Mouse (Mus musculus): ENCODE data around the gene Foxc2.

The Foxc2 gene

DNA sequence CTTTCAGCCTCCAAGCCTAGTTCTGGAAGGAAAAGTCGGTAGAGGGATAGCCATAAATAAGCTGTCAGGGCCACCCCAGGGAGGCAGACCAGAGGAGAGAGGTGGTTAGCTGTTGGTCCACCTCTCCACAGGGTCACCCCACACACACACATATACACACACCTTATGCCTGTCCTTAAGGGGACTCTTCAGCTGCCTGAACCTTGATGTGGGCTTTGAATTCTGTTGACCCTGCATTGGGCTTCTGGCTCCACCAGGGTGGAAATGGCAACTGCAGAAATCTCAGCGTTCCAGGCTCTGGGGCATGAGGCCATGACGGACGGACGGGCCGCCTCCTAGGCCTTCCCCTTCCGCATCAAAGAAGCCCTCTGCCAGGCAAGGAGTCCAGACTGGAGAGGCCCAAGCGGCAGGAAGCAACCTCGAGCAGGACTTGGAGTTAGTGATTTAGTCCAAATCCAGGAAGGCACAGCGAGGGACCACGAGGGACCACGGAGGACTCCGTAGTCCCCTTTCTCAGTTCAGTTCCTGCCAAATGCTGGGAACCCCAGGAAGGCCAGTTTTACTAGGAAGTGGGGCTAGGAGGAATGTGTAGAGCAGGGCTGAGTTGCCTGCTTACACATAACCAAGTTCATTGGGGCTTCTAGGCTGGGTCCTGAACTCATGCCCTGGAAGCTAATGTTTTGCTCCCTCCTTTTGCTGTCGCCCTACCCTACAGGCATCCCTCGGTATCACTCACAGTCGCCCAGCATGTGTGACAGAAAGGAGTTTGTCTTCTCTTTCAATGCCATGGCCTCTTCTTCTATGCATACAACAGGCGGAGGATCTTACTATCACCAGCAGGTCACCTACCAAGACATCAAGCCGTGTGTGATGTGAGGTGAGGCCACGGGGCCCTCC, 29.7 kb upstream of the Foxc2 start:
- no peak for DNase-seq (ENCODE audit: low spot score in 2 of 2)

DNA sequence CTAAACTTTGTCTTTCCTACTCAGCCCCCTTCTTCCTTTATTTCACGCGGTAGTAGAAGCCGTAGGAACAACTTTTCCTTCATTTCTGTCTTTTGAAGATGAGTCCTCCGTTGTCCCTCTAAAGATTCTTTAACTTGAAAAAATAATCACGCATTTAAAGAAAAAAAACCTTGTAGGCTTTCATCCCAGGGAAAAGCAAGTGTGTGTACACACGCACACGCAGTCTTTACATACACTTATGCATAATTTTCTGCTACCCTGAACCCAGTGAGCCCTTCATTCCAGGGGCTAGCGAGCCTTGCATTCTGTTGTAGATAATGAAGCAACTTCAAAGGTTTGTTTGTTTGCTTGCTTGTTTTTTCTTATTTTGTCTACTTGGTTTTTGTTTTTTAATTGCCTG, 27.7 kb upstream of the Foxc2 start:
- no peak for DNase-seq (ENCODE audit: low spot score in 2 of 2)

- no peak for DNase-seq (ENCODE audit: low spot score in 2 of 2)
These were observed 26.9 kb upstream of the Foxc2 start for GRCm38 (mm10) chr8:121088871-121089630.

- DNase-seq (ENCODE audit: low spot score in 2 of 2) = no peak
These were observed 26.2 kb upstream of the Foxc2 start for GRCm38 (mm10) chr8:121089631-121090380.

DNA sequence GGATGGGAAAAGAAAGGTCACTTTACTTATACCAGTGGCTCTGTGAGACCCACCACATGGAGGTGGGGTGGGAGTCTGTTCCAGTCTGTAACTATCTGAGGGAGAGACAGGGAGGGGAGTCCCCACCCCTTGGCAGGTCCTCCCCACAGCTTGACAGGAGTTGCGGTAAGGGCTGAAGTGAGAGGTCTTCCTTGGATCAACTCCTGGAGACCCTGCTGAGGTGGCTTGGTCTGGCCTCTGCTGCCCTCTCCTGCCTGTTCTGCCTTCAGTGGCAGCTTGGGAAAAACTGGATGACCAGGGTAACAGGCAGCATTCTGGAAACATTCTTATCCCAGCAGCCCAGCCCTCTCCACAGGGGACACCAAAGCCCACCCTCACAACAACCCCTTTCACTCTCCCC, 25.3 kb upstream of the Foxc2 start:
- DNase-seq (ENCODE audit: low spot score in 2 of 2) = no peak

GRCm38 (mm10) chr8:121092141-121092540, 23.8 kb upstream of the Foxc2 start:
- no peak for DNase-seq (ENCODE audit: low spot score in 2 of 2)

DNA sequence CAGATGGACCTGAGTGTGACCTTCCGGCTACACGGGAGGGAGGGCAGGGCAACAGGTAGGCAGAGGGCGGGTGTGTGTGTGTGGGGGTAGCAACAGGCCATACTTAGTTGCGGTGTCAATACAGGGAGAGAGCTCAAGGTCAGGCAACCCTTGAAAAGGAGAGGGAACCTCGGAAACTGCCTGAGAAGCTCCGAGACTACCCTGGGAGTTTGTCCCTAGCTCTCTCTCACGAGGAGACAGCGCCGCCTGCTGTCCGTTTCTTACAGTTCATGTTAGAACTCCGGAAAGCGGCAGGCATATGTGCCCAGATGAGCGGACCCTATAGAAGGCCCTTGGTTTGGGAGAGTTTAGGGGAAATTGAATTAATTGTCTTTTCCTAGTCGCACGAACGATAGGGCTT, 23.3 kb upstream of the Foxc2 start:
- peak; percentile 70 to 90 for DNase-seq (ENCODE audit: low spot score in 2 of 2)

DNA sequence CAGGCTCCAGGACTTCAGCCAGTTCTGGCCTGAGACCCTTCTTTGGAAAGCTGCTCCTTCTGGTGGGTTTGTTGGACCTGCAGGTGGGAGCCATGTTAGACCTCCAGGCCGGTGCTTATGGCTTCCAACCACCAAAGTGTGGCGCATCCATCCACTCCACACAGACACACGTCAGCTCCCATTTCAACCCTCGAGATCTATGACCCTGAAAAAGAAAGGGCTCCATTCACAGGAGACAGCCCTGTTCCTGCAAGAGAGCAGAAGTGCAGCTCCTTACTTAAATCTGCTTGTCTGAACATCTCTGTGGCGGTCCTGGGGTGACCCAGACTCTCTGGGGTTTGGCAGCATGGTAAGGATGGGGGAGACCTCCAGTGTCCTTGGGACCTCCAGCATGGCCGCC, 22.5 kb upstream of the Foxc2 start:
- DNase-seq (ENCODE audit: low spot score in 2 of 2) = no peak

DNA sequence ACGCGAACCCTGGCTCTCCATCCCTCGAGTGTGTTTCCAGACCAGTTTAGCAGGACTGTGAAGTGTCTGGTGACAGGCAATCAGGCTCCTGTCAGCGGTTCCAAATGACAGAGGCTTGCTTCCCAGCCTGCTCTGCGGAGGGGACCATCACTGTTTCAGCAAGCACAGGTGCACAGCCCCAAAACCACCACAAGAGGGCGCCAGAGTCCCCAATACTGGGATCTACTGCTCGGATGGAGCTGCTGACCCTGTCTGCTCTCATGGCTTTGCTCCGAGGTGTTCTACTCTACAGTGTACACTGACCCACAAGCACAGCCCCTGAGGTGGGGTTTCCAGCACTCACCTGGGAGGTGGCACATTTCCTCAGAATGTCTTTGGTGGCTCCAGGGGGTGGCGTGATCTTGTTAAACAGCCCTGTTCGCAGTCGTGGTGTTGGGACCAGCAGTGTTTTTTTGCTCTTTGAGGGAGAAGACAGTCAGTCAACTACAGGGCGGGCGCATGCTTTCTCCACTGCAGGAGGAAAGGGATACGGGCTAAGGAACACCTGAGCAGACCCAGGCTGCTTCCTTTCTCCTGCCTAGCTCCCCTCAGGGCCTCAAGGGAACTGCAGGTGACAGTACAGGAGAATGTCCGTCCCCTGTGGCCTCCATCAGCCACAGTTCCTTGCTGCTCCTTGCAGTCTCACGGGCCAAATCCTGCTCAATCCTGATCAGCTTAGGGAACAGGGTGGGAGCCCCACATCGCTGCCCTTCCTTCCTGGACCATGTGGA, 11.7 kb upstream of the Foxc2 start:
- peak; percentile 76 to 92 for DNase-seq (ENCODE audit: low spot score in 2 of 2)

- peak; percentile 96 to 98 for DNase-seq (ENCODE audit: low spot score in 2 of 2)
These were observed 8.0 kb upstream of the Foxc2 start, which contains the start of gene Mthfsd for GRCm38 (mm10) chr8:121107668-121108656. Gene Mthfsd, minus strand, starts transcription at chr8:121108392.

DNA sequence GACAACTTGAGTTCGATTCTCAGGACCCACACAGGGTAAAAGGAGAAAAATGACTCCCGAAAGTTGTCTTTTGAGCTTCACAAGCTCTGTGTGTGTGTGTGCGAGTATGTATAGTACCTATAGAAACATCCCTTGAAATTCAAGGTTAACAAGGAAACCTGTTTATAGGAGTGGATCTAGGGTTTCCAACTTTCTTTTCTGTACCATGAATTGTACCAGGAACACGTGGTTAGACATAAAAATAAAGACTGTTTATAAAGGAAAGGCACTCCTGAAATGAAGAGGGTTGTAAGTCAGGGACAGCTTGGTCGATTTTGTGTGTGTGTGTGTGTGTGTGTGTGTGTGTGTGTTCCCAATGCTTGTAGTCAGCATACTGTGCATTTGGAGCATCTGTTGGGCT, 7.3 kb upstream of the Foxc2 start:
- no peak for DNase-seq (ENCODE audit: low spot score in 2 of 2)

DNA sequence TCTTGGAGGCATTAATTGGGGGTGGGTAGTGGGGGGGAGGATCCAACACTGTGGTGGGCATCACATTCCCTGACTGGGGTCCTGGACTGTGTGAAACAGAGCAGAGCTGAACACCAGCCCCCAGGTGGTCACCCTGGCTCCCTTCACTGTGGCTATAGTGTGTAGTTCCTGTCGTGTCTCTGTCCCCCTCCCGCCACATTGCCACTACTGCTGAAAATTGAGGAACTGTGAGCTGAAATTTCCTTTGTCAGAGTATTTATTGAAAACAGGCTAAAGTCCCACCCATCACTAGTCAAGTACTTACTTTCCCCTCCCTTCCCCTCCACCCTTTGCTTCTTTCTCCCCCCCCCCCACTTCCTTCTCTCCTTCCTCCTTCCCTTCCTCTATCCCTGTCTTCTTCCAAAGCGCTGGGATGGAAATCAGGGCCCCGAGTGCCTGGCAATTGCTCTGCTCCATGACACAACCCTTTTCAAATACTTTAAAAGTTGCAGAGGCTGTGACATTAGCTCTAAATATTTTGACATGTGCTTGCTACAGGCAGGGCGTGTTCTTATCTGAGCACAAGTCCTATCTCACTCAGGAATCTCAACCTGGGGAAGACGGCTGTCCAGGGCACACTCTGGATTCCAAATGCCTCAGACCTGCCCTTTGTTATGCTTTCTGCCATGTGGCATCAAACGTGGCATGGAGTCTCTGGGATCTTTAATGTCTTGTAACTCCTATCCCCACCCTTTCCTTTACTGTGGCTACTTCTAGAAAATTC, 4.6 kb upstream of the Foxc2 start:
- no peak for DNase-seq (ENCODE audit: low spot score in 2 of 2)

DNA sequence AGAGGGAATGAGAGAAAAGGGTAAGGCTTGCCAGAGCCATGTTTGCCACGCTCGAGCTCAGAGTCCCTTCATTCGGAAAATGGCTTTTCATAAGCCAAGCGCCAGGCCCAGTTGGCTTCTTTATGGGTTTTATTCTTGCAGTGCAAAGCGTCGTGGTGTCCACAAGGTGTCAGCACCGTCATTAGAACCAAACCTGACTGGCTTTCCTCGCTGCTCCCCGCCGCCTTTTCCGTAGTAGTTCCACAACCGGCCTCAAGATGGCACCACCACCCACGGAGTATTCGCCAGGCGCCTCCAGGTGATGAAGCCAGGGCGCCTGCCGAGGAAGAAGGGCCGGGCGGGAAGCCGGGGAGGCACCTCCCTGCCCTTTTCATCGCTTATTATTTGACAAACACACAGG, 2.7 kb upstream of the Foxc2 start:
- DNase-seq (ENCODE audit: low spot score in 2 of 2) = peak; percentile 90 to 97

GRCm38 (mm10) chr8:121115136-121115535, 835 bp upstream of the Foxc2 start:
- no peak for DNase-seq (ENCODE audit: low spot score in 2 of 2)

DNA sequence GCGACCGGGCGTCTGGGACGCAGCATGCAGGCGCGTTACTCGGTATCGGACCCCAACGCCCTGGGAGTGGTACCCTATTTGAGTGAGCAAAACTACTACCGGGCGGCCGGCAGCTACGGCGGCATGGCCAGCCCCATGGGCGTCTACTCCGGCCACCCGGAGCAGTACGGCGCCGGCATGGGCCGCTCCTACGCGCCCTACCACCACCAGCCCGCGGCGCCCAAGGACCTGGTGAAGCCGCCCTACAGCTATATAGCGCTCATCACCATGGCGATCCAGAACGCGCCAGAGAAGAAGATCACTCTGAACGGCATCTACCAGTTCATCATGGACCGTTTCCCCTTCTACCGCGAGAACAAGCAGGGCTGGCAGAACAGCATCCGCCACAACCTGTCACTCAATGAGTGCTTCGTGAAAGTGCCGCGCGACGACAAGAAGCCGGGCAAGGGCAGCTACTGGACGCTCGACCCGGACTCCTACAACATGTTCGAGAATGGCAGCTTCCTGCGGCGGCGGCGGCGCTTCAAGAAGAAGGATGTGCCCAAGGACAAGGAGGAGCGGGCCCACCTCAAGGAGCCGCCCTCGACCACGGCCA, 717 bp downstream of the Foxc2 start:
- no peak for DNase-seq (ENCODE audit: low spot score in 2 of 2)

- DNase-seq (ENCODE audit: low spot score in 2 of 2) = no peak
These were observed 1.2 kb downstream of the Foxc2 start for GRCm38 (mm10) chr8:121117186-121117651.

DNA sequence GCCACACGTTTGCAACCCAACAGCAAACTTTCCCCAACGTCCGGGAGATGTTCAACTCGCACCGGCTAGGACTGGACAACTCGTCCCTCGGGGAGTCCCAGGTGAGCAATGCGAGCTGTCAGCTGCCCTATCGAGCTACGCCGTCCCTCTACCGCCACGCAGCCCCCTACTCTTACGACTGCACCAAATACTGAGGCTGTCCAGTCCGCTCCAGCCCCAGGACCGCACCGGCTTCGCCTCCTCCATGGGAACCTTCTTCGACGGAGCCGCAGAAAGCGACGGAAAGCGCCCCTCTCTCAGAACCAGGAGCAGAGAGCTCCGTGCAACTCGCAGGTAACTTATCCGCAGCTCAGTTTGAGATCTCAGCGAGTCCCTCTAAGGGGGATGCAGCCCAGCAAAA, 1.9 kb downstream of the Foxc2 start:
- DNase-seq (ENCODE audit: low spot score in 2 of 2) = no peak

DNA sequence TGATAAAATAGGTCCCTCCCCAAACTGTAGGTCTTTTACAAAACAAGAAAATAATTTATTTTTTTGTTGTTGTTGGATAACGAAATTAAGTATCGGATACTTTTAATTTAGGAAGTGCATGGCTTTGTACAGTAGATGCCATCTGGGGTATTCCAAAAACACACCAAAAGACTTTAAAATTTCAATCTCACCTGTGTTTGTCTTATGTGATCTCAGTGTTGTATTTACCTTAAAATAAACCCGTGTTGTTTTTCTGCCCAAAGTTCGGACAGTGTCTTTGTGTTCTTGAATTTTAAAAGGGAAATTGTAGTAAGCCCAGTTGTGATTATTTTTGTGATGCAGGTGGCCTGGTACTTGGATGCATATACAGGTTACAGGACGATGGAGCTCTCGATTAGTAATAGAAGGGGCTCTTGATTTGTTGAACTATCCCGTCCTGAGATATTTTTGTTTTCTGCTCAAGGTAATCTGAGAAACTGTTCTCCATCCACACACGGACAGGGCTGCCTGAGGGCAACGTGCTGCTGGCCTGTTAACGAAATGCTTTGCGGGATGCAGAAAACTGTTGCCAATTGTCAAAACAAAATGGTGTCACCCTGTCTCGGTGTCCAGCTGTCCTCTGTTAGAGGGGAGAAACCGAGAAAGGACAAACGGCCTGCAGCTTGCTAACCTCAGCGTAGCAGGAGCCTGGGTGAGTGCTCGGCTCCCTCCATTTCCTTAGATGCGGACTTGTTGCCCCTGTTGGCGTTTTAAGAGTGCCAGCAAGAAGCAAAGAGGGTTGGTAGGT, 2.9 kb downstream of the Foxc2 start:
- DNase-seq (ENCODE audit: low spot score in 2 of 2) = no peak
